Mouse (Mus musculus) embryonic facial prominence, embryonic 11.5 days (tissue): ENCODE measurements around the gene Iqgap2. TPM values are rescaled to one million over a fixed set of nuclear protein-coding genes. Genes with fewer than 3 reads are reported as not detected.

Experiments used
- ATAC-seq: fragments of 200-750 bp; cut with Nextera tagmentation; replicated peaks from 2 replicates; pipeline ENCODE4 v1.8.0; 2017; ENCODE audit warnings: low read depth; ENCODE audit not compliant: insufficient number of reproducible peaks, low FRiP score, low TSS enrichment
- DNase-seq: peaks from one replicate; pipeline ENCODE4 v3.0.0-alpha.2; 2015; ENCODE audit warnings: low spot score
- H3K27ac ChIP-seq: fragments of 300-500 bp; sonication (generic); replicated peaks from 2 replicates; pipeline ENCODE4 v1.5.1; 2014; ENCODE audit warnings: mild to moderate bottlenecking, low read depth, low read length, control low read depth
- H3K27me3 ChIP-seq: fragments of 300-500 bp; sonication (generic); 2 replicates; pipeline ENCODE4 v1.6.1; 2014; ENCODE audit warnings: mild to moderate bottlenecking, low read length, moderate library complexity, mixed read lengths; ENCODE audit not compliant: control insufficient read depth, insufficient read depth
- H3K36me3 ChIP-seq: fragments of 300-500 bp; sonication (generic); replicated peaks from 2 replicates; pipeline ENCODE4 v1.6.1; 2014; ENCODE audit warnings: low read depth, mild to moderate bottlenecking, low read length, moderate library complexity, mixed read lengths; ENCODE audit not compliant: control insufficient read depth, insufficient read depth
- H3K4me1 ChIP-seq: fragments of 300-500 bp; sonication (generic); 2 replicates; pipeline ENCODE4 v1.6.1; 2014; ENCODE audit warnings: low read length, mixed read lengths; ENCODE audit not compliant: control insufficient read depth, insufficient read depth
- H3K4me2 ChIP-seq: fragments of 300-500 bp; sonication (generic); 2 replicates; pipeline ENCODE4 v1.6.1; 2014; ENCODE audit warnings: low read depth, mild to moderate bottlenecking, control low read depth, low read length, moderate library complexity
- H3K4me3 ChIP-seq: fragments of 300-500 bp; sonication (generic); 2 replicates; pipeline ENCODE4 v1.5.1; 2014; ENCODE audit warnings: low read depth, low read length, control low read depth
- H3K9ac ChIP-seq: fragments of 300-500 bp; sonication (generic); replicated peaks from 2 replicates; pipeline ENCODE4 v1.6.1; 2014; ENCODE audit warnings: mild to moderate bottlenecking, control low read depth, low read length
- H3K9me3 ChIP-seq: fragments of 300-500 bp; sonication (generic); replicated peaks from 2 replicates; pipeline ENCODE4 v1.6.1; 2016; ENCODE audit warnings: mild to moderate bottlenecking, low read length, inconsistent platforms, mixed read lengths; ENCODE audit not compliant: control insufficient read depth
- WGBS: fragments of 180-500 bp; shearing (Covaris S2); extraction: QIAGEN DNeasy Blood & Tissue Kit; methylation state at CpG from one replicate; pipeline ENCODE4 v1.1.7; 2014; 5-methylcytosine and 5-hydroxymethylcytosine counted together
- polyA plus RNA-seq: library from polyadenylated mRNA; unstranded; fragments of >200 nt; fragmentation: Nextera tagmentation; extraction: Ambion mirVana; gene quantifications from 2 replicates; pipeline ENCODE4 v1.2.1, GENCODE M21; 2014

The Iqgap2 gene
- polyA plus RNA-seq, 1 experiment from 2014 or later: 16.3 TPM

DNA sequence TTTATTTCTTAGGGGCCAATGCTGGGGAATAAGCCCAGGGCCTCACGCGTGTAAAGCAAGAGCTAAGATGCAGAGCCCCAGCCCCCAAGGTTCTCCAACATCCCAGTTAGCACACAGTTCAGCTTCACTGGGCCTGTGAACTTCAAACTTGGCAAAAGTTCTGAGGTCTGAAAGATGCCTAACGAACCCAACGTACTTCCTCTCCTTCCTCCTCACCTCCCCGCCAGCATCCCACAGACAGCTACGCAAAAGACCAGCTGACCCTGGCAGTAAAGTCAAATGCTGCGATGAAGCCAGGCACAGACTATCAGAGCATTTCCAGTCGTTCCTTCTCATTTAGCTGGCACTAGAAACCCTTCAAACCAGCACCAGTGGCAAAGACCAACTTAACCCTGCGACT lies 10.3 kb downstream of the Iqgap2 start:
- 89% methylated on average over 9 of the region's 9 CpGs for WGBS

DNA sequence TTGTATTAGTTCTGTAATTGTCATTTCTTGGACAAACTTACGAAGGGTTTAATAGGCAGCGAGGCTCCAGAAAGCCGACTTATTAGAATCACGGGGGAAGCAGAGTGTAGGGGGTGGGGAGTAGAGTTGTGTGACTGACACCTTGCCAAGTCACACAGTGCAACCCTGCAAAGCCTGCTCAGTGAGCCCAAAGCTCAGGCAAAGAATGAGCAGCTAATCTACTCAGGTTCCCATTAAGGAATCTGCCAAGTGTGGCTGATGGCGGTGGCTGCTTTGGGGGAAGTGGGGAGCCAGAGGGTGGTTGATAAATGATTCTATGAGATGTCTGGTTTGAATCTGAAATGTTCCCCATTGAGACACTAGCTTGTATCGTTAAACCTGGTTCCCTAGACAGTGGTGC lies 11.1 kb downstream of the Iqgap2 start:
- Histone ChIP-seq H3K4me2 (no peak overlapping the region), H3K27ac (no peak overlapping the region), H3K27me3 (no peaks in the 10 kb centered on the region), H3K4me3 (no peak overlapping the region), H3K9ac (no peak overlapping the region), H3K9me3 (no peaks in the 10 kb centered on the region), H3K4me1 (no peaks in the 10 kb centered on the region), H3K36me3 (no peaks in the 10 kb centered on the region)
- no peak for ATAC-seq
- WGBS: 69% methylated on average over 6 of the region's 6 CpGs
- no peak for DNase-seq

More for the DNA sequence above, 10.3 kb downstream of the Iqgap2 start:
- Histone ChIP-seq H3K27ac (no peak overlapping the region), H3K36me3 (no peaks in the 10 kb centered on the region), H3K4me2 (no peak overlapping the region), H3K4me1 (no peaks in the 10 kb centered on the region), H3K4me3 (no peak overlapping the region), H3K27me3 (no peaks in the 10 kb centered on the region), H3K9me3 (no peaks in the 10 kb centered on the region), H3K9ac (no peak overlapping the region)
- no peak for DNase-seq
- ATAC-seq: no peak

DNA sequence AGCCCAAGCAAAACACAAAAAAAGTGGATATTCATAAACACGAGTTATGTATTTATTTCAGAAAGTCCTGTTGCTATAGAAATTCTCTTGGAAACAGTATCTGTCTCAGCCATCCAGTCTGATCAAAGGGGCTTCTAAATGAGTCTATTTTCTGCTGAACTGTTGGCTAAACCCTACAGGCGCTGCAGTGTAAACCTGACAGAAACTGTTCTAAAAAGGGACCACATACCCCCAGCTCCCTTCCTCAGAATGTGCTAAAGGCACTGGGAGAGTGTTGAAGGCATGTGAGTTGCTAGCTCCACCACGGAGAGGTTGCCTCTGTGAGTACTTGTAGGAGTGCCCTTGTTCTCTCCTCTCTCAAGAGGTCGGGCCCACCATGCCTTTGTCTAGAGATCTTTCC lies 19.7 kb downstream of the Iqgap2 start:
- no peak overlapping the region for H3K4me3 ChIP-seq
- H3K9ac ChIP-seq: no peak overlapping the region
- no peak for ATAC-seq
- WGBS: 63% methylated on average over 4 of the region's 4 CpGs
- DNase-seq: no peak
- H3K4me2 ChIP-seq: no peak overlapping the region
- no peak overlapping the region for H3K27ac ChIP-seq
- peaks cover 3% of the 10 kb centered on the region; the same call in 1 of the 2 replicates for H3K4me1 ChIP-seq
- no peaks in the 10 kb centered on the region for H3K27me3 ChIP-seq
- H3K36me3 ChIP-seq: no peaks in the 10 kb centered on the region
- H3K9me3 ChIP-seq: no peaks in the 10 kb centered on the region

DNA sequence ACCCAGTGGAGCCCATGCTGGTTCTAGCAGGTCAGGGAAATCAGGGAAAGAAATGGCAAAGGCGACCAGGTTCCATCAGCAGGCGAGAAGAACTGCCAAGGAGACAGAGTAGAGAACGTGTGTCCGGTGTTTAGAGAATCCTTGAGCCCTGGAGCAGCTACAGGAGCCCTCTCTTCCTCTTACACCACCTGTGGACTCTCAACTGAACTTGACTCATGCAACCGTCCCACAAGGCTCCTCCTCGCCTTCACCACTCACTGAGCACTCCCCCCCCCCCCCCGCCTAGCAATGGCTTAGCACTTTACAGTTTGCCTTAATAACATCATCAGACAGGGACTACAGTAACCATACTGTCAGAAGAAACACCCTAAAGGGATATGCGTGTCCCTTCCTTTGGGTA lies 21.1 kb downstream of the Iqgap2 start:
- WGBS: 86% methylated on average over 5 of the region's 8 CpGs
- H3K27ac ChIP-seq: no peak overlapping the region

DNA sequence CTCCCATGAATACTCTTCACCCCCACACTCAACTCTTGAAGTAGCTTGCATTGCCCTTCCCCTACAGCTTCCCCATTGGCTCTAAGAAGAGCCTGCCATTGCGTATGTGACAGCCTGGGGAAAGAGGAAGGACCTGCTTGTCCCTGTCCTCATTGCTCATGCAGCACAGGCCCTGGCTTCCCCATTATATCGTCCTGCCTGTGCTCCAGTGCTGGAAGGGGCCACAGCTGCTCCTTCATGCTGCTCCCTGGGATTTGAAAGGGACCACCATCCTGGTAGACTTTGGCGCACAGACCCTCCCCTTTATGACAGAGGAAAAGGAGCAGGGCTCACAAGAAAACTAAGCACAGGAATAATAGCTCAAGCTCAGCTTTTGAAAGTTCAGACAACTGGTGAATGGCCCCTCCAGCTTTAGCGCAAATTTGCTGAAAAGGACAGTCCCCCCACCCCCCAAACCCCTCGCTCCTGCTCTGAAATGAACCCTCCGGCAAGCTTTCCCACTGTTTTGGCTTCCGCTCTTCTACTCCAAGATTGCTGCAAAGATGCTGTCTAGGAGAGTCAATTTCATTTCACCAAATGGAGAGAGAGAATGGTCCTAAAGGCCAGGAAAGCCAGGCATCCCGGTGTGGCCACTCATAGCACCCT lies 22.7 kb downstream of the Iqgap2 start:
- no peaks in the 10 kb centered on the region for H3K9me3 ChIP-seq
- H3K27me3 ChIP-seq: no peaks in the 10 kb centered on the region
- 63% methylated on average over 8 of the region's 8 CpGs for WGBS
- H3K27ac ChIP-seq: no peak overlapping the region
- no peaks in the 10 kb centered on the region for H3K36me3 ChIP-seq
- no peak overlapping the region for H3K4me2 ChIP-seq
- peaks cover 3% of the 10 kb centered on the region; the same call in 1 of the 2 replicates for H3K4me1 ChIP-seq
- H3K9ac ChIP-seq: no peak overlapping the region; the same call in 1 of the 2 replicates
- ATAC-seq: peak; percentile 81; the same call in 1 of the 2 replicates
- no peak overlapping the region for H3K4me3 ChIP-seq
- DNase-seq: peak; percentile 34

More for the DNA sequence above, 21.1 kb downstream of the Iqgap2 start:
- no peak for ATAC-seq
- no peaks in the 10 kb centered on the region for H3K36me3 ChIP-seq
- no peak overlapping the region for H3K4me2 ChIP-seq
- H3K27me3 ChIP-seq: no peaks in the 10 kb centered on the region
- no peak overlapping the region for H3K9ac ChIP-seq
- H3K4me3 ChIP-seq: no peak overlapping the region
- H3K9me3 ChIP-seq: no peaks in the 10 kb centered on the region
- DNase-seq: no peak
- peaks cover 3% of the 10 kb centered on the region; the same call in 1 of the 2 replicates for H3K4me1 ChIP-seq

DNA sequence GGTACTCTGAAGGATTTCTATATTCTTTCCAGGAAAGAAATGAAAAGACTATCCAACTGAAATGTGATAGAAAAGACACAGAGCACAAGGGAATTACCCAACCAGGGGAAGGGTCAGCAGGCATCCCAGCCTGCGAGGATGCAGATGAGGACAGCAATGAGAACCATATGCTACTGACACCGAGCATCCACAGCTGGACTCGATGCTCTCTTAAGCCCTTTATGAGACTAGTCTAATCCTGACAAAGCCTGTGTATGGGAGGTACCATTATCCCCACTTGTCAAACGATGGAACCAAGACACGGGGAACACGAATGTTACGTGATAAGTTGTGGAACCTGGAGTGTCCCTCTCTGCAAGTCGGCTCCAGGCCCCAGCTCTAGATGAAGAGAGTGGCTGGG lies 29.5 kb downstream of the Iqgap2 start:
- Histone ChIP-seq H3K4me2 (no peak overlapping the region), H3K27me3 (no peaks in the 10 kb centered on the region), H3K4me3 (no peak overlapping the region), H3K9ac (no peak overlapping the region), H3K9me3 (no peaks in the 10 kb centered on the region), H3K27ac (no peak overlapping the region), H3K4me1 (no peaks in the 10 kb centered on the region), H3K36me3 (no peaks in the 10 kb centered on the region)
- ATAC-seq: no peak
- peak; percentile 44 for DNase-seq
- 53% methylated on average over 8 of the region's 8 CpGs for WGBS

DNA sequence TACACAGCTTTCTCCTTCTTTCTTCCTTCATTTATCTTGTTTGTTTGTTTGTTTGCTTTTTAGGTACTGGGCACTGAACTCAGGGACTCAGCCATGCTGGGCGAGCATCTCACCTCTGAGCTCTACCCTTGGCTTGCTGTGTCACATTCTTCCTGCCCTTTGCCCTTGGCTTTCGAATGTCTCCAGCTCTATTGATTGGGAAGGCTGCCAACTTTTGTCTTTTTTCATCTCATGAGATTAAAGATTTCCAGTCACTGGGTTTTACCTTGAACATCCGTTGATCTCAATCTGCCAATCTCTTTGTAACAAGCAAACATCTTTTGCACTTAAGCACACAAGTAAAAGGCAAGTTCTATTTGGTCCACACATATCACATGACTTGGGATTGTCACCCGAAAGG lies 32.5 kb downstream of the Iqgap2 start:
- no peak for DNase-seq
- ATAC-seq: no peak
- no peaks in the 10 kb centered on the region for H3K27me3 ChIP-seq
- H3K36me3 ChIP-seq: no peaks in the 10 kb centered on the region
- H3K9me3 ChIP-seq: no peaks in the 10 kb centered on the region
- H3K27ac ChIP-seq: no peak overlapping the region
- no peak overlapping the region for H3K9ac ChIP-seq
- 79% methylated on average over 4 of the region's 4 CpGs for WGBS
- no peak overlapping the region for H3K4me2 ChIP-seq
- H3K4me1 ChIP-seq: no peaks in the 10 kb centered on the region
- no peak overlapping the region for H3K4me3 ChIP-seq

DNA sequence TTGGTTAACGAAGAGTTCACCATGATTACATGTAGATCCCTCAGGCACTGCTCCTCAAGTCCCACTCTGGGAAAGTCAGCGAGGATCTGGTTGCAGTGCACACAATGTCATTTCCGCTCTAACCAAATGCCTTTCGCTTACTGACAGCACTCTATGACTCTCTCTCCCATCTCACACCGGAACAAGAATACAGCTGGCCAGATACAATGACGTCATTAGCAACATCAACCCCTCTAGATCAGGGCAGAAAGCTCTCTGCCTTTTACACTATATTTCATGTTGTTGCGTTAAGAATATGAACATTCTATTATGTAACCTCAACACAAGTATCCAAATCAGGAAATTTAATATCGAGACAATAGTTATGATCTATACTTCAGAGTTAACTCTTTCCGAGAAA lies 32.9 kb downstream of the Iqgap2 start:
- ATAC-seq (no peak), DNase-seq (no peak)
- Histone ChIP-seq H3K36me3 (no peaks in the 10 kb centered on the region), H3K4me3 (no peak overlapping the region), H3K4me1 (no peaks in the 10 kb centered on the region), H3K27ac (no peak overlapping the region), H3K27me3 (no peaks in the 10 kb centered on the region), H3K9me3 (no peaks in the 10 kb centered on the region), H3K4me2 (no peak overlapping the region), H3K9ac (no peak overlapping the region)
- whole genome bisulfite sequencing: 77% methylated on average over 9 of the region's 9 CpGs
